Mouse (Mus musculus): Measurements from ENCODE around the gene Srebf2.
A peak's percentile ranks its signal among the peaks of the same experiment; 100 is the strongest.

DNA sequence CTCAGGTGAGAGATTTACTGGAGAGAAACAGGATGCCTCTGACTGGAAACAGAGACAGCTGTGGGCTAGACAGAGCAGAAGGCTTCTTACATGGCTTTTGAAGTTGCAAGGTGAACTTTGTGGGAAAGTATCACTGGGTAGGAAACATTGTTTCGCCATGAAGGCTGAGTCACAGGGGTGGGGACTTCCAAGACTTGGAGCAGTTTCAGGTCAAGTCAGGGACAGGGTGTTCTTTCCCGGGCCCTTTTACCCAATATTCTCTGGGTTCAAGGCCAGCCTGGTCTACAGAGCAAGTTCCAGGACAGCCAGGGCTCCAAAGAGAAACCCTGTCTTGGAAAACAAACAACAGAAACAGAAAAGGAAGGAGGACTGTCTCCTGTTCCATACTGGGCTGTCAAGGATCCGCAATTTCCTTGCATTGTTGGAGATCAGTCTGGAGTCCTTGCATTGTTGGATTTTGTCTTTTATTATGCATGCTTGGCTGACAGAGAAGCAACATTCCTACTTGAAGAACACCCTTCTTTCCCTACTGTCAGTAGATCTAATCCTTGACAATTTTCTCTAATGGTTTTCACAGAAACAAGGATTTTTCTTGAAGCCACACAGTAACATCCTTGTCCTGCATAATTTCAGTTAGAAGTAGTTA is 100.3 kb downstream of the Srebf2 start:
- TF ChIP-seq CTCF (conservative IDR thresholded peaks at IDR 0.05; ENCODE audit: low read length): no peak
- peak; percentile 73 for TF ChIP-seq NANOG (IDR thresholded peaks at IDR 0.05; ENCODE audit: borderline replicate concordance, low read length)
- peak; percentile 79; the same call in 1 of the 2 replicates for TF ChIP-seq POU5F1 (IDR thresholded peaks at IDR 0.05; ENCODE audit: borderline replicate concordance, low read length)
